Mouse (Mus musculus) G1E (cell line): ENCODE measurements at regions not wholly inside any gene's neighbourhood (a gene's known extent, or its start where the extent isn't known, plus 50 kb on each side); places are given as distances from the start of the nearest gene placed in this dataset.
"Not testable (repeated sequence)": the region's sequence is repeated elsewhere in the genome, so short reads cannot be mapped to it uniquely, and the experiment has no call there.

Source experiments
- CTCF ChIP-seq: IDR thresholded peaks from 2 replicates; pipeline ENCODE4 v1.5.1; 2012; ENCODE audit warnings: low read depth, low read length, inconsistent platforms, mixed read lengths
- POLR2AphosphoS5 ChIP-seq: IDR thresholded peaks from 2 replicates; pipeline ENCODE4 v1.6.1; 2012; ENCODE audit warnings: low read depth, low read length, inconsistent platforms; ENCODE audit not compliant: insufficient replicate concordance

DNA sequence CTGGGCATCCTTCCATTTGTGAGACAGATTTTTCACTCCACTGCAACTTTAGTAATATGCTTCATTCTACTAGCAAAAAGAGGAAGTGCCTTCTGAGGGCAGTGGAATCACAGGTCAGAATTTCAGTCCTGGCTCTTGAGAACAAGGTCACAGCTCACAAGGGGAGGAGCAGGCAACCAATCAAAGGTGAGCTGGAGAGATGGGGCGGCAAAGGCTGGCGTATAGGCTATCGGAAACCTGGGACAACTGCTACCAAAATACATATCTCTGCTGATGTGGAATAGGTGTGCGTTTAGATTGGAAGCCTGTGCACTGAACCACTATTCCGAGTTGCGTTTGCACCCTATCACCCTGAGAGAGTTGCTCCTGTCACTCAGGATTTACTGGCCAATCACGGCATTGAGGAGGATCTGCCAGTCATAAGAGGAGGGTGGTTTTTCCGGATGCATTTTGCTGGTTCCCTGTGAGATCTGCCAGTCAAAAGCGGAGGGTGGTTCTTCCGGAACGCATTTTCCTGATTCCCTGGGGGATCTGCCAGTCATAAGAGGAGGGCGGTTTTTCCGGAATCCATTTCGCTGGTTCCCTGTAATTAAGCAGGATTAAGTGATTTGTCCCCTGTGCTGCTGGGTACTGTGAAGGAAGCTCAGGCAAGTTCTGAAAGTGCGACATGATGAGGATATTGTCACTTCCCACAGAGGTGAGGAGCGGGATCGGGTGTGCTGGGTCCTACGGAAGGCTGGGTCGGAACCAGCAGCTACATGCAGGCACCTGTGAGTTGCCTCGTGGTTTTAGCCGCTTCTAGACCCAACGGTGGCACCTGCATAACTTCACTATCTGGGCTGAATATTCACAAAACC lies 113.3 kb downstream of the Zfp97 start:
- not testable (repeated sequence) for TF ChIP-seq CTCF, POLR2AphosphoS5
